Mouse (Mus musculus) lung, adult 18-20 months (tissue): ENCODE data around the gene Mocs1.
"Not testable (repeated sequence)": the region's sequence is repeated elsewhere in the genome, so short reads cannot be mapped to it uniquely, and the experiment has no call there.

Source experiments
- DNase-seq, 2 experiments: peaks; one replicate each; pipeline ENCODE4 v3.0.0; 2022; ENCODE audit warnings: mixed read lengths in 2 of 2

Mocs1 gene

DNA sequence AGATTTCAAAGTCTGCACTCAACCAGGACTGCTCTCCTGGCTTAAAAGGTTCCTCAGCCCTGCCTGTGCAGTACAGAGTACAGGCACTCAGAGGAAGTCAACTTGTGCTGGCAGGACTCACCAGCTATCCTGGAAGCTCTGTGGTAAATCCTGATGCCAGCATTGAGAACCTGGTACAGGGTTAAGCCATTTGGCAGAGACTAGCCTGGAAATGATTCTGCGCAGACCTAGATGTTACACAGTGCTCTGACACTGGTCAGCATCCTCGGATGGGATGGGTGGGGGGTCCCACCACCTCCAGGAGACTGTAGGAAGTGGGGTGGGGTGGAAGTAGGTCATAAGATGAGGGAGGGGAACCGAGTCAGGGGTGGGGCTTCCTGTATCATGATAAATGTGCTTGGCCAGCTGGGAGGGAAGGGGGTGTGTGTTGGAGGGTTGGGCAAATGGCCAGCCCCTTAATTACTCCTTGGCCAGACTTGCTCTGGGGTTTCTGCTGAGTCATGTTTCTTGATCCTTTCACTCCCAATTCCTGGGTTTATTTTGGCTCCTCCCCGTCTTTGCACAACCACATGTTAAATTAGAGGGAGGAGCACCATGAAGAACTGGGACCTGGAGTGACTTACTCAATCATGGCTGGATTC is 4.0 kb downstream of the Mocs1 start:
- peak; percentile 81 to 90 for DNase-seq

DNA sequence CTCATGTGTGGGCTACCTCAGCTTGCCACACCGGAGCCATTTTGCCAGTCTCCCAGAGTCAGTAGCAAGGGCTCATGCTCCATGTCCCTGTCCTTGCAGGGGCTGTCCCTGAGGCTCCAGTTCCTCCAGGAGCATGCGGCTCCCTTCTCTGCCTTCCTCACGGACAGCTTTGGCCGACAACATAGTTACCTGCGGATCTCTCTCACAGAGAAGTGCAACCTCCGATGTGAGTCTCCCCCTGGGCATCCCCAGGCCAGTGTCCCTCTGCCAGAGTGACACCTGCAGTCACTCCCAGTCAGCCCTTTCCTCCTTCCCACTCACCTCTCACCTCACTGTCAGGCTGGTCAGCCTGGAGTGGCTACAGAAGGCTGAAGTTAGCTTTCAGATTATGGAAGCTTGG is 4.9 kb downstream of the Mocs1 start:
- no peak for DNase-seq

DNA sequence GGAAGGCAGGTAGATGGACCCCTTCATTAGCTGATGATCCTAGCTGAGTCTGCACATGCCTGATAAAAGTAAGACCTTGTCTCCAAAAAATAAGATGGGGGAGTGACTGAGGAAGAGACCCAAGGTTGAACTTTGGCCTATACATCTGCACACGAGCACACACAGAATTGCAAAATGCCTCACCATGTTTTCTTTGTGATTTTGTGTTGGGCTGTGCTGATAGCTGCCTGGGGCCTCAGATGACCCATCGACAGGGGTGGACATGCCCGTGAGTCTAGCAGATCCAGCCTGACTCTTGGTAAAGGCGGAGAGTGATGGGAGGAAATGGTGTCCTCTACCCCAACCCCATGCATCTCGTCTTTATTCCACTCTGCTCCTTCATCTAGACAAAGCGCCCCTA is 6.1 kb downstream of the Mocs1 start:
- no peak for DNase-seq

DNA sequence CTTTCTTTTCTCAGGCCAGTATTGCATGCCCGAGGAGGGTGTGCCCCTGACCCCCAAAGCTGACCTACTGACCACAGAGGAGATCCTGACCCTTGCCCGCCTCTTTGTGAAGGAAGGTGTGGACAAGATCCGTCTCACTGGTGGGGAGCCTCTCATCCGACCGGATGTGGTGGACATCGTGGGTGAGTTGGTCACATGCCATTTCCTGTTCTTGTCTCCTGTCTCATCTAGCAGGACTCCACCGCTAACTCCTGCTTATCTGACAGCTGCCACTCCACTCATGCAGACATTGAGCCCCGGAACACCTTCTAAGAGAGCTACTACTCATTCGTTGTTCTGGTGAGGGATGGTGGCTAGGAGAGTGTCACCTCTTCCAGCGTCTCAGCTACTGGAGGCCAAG is 6.9 kb downstream of the Mocs1 start:
- peak in 1 of 2 experiments; percentile 3 for DNase-seq

DNA sequence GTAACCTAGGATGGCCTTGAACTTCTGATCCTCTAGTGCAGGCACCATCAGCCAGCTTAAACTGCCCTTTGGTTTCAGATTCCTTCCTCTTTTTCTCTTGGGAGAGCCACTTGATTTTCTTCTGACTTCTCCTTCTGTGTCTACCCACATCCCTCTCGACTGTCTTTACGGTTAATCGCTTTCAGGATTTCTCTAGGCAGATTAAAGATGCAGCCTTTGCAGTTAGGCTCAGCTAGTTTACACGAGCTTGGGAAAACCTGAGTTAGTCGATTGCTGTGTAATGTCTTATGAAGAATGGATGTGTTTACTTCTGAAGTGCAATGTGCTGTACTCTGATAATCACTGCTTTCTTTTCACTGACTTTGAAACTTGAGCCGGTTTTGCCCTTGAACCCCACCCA is 8.5 kb downstream of the Mocs1 start:
- no peak for DNase-seq

DNA sequence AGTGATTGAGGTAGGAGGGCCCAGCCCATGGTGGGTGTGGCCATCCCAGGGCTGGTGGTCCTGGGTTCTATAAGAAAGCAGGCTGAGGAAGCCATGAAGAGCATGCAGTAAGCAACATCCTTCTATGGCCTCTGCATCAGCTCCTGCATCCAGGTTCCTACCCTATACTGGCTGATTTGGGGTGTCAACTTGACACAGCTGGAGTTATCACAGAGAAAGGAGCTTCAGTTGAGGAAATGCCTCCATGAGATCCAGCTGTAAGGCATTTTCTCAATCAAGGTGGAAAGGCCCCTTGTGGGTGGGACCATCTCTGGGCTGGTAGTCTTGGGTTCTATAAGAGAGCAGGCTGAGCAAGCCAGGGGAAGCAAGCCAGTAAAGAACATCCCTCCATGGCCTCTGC is 9.1 kb downstream of the Mocs1 start:
- DNase-seq = not testable (repeated sequence)

DNA sequence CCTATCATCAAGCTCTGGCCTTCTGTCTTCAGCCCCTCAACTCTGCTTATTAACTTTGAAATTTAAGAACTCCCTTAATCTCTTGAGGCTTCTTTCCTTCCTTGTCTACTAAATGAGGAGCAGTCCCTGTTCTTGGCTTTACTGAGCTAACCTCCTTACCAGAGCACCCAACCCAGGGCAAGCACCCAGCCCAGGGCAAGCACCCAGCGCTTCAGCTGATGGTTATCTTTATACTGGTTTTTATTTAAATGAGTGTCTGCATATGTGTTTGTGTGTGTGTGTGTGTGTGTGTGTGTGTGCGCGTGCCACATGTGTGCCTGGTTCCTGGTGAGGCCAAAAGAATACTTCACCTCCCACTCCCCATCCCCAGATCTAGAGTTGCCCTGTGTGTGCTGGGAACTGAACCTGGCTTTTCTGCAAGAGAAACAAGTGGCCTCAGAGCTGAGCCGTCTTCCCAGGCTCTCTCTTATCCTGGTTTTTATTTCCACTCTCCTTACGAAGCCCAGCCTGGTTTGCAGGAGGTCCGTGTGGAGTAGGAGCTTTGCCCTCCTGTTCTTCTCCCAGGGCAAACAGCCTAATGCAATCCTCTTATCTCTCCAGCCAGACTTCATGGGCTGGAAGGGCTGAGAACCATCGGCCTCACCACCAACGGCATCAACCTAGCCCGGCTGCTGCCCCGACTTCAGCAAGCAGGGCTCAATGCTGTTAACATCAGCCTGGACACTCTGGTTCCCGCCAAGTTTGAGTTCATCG is 10.8 kb downstream of the Mocs1 start:
- DNase-seq = no peak

DNA sequence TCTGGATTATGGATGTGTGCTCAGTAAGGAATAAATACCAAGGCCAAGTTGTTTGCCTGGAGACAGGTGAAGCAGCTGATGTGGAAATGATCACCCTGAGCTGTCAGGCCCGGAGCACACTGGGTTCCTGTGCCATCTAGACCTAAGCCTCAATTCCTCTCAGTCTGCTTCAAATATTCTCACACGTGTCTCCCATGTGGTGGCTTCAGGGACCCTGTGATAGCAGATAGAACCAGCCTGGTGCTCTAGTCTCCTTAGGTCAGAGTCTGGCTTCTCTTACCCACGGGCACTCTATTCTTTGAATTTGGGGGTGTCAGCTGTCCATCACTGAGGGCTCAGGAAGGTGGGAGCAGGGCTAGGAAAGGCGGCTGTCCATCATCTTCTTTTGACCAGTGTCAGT is 11.5 kb downstream of the Mocs1 start:
- no peak for DNase-seq

DNA sequence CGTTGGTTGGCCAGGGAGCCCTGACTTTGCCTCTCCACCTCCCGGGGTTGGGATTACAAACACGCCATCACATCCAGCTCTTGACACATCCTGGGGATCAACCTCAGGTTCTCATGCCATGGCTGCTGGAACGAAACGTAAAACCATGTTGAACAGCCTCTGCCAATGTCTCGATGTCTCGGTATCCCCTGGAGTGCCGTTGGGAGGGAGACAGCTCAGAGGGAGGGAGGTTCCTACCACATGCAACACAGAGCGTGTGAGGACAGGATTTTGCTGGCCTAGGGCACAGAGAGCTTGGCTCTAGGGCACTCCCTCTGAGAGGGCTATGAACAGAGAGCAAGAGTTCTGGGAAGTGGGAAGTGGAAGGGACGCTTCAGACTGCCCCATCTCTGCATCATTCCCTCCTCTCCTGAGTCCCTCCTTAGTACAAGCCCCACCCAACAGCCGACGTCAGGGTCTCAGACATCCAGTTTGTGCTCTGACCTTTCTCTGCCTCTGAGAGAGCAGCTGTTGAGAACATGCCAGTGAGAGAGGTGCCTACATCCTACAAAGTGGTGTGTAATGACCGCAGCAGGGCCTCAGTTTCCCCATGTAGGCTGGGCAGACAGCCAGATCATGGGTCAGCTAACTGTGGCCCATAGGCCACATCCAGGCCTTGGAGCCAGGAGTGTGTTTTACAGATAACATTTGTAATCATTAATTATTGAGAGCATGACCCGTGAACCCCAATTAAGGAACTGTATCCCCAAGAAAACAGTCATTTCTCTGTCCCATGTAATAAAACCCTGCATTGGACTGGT is 12.4 kb downstream of the Mocs1 start:
- no peak for DNase-seq

DNA sequence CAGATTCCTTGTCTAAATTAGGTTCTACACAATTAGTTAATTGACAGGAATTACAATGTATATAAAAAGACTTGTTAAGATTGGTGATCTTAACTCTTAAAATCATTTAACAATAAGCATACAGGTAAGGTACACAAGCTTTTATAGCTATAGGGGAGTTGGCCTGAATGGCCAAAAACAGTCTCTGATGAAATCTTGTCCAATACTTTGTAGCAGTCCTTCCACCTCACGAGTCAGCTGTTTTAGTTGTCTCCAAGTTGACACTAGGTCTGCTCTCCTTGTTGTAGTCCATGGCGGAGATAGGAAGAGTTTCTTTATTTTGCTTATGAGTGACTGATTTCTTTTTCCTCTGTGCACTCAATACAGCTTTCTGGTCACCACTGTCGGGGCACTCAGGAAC is 14.7 kb downstream of the Mocs1 start:
- DNase-seq = not testable (repeated sequence)

DNA sequence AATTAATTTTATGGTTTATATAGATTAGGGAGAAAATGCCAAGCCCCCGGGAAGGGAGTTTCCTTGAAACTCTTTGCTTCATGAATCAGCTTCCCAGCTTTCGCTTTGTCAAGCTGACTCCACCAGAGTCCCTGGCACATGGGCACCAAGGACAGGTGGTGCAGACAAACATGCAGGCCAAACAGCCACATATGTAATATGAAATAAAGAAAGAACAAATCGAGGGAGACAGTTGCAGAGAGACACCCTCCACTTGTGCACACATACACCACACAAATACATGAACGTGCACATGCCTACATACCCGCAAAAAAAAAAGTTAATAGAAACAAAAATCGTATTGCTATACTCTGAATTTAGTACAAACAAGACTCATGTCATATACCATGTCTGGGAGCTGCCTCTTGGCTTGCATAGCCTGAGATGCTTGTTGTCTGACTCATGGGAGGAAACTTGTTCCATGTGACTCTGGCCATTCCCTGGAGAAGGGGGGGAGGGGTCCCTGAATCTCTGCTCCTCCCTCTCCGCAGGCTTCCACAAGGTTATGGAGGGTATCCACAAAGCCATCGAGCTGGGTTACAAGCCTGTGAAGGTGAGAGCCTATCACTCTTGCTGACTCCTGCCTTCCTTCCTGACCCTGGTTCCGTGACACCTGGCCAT is 20.5 kb downstream of the Mocs1 start:
- DNase-seq = no peak

DNA sequence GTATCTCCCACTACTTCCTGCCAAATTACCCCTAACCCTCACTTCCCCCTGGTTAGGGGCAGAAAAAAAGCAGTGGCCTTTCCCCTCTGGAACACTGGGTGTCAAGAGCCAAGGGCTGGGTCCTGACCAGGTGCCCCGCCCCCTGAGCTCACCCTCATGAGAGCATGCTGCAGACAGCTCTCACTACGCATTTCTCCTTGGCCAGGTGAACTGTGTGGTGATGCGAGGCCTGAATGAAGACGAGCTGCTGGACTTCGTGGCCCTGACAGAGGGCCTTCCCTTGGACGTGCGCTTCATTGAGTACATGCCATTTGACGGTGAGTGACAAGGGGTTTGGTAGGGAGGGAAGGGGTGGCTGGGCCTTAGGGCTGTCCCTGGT is 21.1 kb downstream of the Mocs1 start:
- no peak for DNase-seq

DNA sequence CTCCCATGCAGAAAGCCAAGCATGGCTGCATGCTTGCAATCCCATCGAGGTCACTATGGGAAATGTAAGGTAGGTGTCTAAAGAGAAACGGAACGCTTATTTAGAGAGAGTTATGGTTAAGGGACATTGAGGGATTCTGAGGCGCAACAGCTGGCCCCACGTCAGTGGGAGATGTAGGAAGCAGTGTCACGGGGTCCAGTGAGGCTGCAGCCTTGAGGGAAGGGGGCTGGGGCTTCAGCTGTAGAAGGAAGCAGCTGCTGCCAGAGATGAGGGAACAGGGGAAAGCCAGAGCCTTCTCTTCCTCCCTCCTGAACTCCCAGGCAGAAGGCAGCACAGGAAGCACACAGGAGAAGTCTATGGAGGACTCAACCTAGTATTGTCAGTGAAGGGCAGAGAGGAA is 22.8 kb downstream of the Mocs1 start:
- no peak for DNase-seq

DNA sequence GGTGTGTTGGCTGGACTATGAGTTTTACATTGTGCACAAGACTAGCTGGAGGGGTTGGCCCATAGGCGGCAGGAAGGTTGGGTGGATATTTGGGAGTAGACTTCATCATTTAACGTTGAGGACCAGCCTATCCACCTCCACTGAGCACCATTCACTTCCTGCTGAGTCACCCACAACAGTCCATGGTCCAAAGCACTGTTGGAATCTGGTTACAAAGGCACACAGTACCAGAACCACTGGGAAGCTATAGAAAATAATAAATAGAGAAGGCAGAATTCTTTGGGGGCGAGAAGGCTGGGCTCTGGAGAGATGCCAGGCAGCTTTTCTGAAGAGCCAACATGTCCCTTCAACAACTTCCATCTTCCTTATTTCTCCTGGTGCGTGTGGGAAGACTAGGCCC is 28.2 kb downstream of the Mocs1 start:
- no peak for DNase-seq

DNA sequence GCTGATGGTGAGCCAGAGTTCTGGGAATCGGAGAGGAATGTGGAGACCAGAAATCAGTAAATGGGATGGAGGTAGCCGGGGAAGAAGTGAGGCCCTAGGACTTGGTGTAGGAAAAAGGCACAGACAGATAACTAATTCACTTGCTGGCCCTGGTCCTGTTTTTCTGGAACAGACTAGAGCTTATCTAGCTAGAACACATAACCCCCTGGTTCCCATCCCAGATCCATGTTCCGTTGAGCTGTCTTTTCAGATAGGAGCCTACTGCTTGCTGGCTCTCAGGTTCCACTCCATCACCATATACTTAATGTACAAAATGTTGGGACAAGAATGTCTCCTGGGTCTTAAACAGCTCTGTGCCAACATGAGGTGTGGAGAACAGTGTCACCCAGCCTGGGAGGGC is 29.7 kb downstream of the Mocs1 start:
- no peak for DNase-seq

DNA sequence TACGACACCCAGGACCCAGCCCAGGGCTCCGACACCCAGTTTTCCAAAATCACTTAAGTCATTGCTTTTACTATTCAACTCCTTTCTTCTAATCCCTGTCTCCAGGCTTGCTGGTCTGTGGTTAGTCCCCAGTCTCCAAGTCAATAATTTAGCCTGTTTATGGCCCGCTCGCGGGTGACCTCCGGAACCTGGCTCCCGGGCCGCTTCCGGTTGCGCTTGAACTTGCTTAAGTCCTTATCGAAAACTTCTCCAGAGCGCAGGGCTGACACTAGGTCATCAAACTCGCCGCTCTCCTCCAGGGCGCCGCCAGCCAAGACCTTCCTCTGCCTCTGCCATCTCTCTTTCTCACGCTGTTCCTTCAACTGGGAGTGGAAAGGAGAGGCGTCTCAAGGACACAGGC is 30.2 kb downstream of the Mocs1 start:
- DNase-seq = no peak

DNA sequence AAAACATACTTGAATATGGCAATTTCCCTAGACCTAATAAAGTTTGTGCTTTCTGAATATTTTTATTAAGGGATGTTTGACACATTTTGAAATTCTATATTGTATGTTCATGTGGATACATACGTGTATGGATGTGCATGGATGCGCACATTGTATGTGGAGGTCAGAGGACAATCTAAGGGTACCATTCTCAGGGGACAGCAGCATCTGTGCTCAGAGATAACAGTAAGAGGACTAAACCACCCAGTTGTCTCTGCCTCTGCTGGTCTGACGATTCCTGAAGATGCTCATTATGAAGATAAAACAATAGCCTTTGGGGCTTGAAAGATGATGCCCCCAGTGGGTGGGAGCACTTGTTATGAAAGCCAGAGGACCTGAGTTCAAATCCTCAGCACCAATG is 36.7 kb downstream of the Mocs1 start:
- no peak for DNase-seq

DNA sequence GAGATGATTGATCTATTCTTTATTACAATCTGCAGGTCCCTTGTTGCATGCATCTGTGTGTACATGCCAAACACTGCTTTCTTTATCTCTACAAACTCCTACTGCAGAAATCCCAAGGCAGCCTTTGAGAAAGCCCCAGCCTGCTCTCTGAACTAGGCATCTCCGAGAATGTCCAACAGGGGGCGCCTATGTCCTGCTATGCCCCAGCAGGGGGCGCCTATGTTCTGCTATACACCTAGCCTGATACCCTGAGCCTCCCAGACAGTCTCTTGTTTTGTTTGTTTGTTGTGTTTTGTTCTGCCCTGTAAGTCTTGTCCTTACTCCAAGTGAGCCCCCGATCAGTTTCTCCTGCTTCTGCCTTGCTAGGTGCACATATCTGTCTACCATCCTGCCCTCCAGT is 40.1 kb downstream of the Mocs1 start:
- DNase-seq = peak; percentile 51 to 60

DNA sequence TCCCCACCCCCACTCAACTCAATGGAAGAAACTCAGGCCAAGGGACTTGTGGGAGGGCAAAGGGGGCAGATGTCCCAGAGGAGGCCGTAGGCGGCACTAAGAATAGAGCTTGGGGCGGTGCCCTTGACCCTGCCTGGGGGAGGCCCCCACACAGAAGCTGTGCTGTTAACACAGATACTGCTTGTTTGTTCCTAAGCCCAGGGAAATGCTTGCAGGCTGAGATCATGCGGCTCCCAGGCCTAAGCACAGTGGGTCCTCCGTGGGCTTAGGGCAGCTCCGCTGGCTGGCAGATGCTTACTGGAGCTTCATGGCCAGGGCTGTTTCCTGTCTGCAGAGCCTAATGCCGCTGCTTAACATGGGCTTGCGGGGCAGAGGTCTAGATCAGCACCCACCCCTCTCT is 44.5 kb downstream of the Mocs1 start:
- no peak for DNase-seq

DNA sequence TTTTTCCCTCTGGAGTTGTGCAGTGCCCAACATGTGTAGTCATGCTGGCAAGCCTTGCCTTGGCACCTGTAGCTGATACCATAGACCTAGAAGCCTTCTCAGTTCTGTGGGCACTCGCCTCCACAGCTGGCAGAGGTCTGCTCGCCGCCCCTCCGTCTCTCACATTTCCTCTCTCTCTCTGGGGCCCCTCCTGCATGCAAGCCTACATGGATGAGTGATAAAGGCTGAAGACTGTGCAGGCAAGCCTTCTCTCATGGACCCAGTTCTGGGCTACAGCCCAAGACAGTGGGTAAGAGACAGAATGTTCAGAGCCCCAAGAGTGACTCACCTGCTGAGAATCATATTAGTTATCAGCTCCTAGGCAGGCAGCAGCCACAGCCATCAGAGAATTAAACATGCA is 45.9 kb downstream of the Mocs1 start:
- DNase-seq = no peak

DNA sequence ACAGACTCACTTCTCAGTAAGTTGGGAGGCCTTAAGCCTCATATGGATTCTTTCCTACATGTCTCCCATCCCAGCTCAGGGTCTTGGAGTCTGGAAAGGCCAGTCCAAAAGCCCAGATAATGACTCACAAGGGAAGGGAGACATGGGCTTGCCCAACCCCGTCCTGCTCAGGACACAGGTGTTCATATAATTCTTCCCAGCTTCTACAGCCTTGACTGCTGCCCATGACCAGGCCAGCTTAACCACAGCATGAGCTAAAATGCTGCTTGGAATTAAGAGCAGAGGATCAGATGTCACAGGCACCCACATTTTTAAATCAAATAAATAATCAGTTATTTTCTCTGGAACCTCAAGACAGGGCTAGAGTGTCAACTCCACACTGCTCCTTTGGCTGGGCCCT is 47.0 kb downstream of the Mocs1 start:
- DNase-seq = no peak

DNA sequence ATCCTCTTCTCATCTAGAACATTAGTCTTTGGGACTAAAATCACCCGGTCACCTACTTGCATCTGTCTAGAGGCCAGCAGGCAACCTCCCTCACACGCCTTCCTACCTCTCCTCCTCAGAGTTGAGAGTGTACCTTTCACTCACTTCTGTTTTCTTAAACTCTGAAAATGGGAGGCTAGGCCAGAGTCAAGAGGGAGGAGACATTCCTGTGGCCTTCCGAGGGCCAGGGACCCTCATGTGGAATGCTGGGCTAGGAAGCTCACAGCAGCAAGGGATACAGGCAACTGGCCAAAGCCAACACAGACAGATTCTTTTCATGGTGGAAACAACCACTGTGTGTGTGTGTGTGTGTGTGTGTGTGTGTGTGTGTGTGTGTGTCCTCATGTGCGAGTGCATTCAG is 49.2 kb downstream of the Mocs1 start:
- peak; percentile 70 to 76 for DNase-seq

DNA sequence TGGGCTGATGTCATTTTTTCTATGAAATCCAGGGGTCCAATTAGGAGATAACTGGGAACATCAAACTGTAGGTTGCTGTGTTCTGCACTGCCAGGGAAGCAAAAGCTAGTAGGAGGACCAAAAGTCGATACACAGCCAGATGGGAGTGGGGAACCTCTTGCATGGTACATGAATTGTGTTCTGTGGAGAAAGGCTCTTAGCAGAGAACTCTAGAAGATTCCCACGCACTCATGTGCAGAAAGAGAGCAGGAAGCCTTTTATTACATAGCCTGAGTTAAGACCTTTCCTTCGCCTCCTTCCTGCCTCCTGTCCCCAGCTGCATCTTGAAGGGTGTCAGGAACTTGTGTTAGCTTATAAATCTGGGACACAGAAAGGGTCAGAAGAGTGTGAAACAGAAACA is 53.7 kb downstream of the Mocs1 start:
- no peak for DNase-seq

DNA sequence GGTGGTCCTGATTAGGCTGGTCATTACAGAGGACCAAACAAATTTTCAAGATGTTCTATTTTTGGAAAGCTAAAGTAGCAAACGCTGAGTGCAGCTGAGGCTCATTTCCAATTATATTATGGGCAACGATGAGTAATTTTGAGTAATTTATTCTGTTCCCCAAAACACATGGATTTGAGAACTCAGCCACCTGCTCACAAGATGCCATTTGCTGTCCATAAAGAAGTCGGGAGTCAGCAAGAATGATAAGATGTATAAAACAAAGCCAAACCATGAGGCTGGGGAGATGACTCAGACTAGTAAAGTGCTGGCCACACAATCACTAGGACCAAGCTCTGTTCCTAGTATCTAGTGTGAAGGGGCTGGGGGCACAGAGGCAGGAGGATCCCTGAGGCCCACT is 56.3 kb downstream of the Mocs1 start:
- no peak for DNase-seq
